Mouse (Mus musculus): Measurements from ENCODE around the gene Myo1f.
A peak's percentile ranks its signal among the peaks of the same experiment; 100 is the strongest.
"Not testable (repeated sequence)": the region's sequence is repeated elsewhere in the genome, so short reads cannot be mapped to it uniquely, and the experiment has no call there.

The Myo1f gene

GRCm38 (mm10) chr17:33584061-33584460 is 28.6 kb downstream of the Myo1f start:
- DNase-seq (ENCODE audit: low spot score), result no peak

- DNase-seq (ENCODE audit: low spot score), result no peak
Measured at GRCm38 (mm10) chr17:33586011-33586410, 30.5 kb downstream of the Myo1f start.

GRCm38 (mm10) chr17:33597271-33597670 is 41.8 kb downstream of the Myo1f start:
- DNase-seq (ENCODE audit: low spot score), result no peak

GRCm38 (mm10) chr17:33598506-33598905 is 43.0 kb downstream of the Myo1f start:
- no peak for DNase-seq (ENCODE audit: low spot score)

GRCm38 (mm10) chr17:33599836-33600475 is 44.4 kb downstream of the Myo1f start:
- DNase-seq (ENCODE audit: low spot score), result no peak

- no peak for DNase-seq (ENCODE audit: low spot score)
Measured at GRCm38 (mm10) chr17:33600831-33601230, 45.3 kb downstream of the Myo1f start.

- no peak for DNase-seq (ENCODE audit: low spot score)
Measured at GRCm38 (mm10) chr17:33601947-33602346, 46.4 kb downstream of the Myo1f start.

- DNase-seq (ENCODE audit: low spot score), result no peak
Measured at GRCm38 (mm10) chr17:33607273-33607672, 51.8 kb downstream of the Myo1f start.

- DNase-seq (ENCODE audit: low spot score), result no peak
Measured at GRCm38 (mm10) chr17:33610548-33610947, 55.0 kb downstream of the Myo1f start.

- DNase-seq (ENCODE audit: low spot score), result not testable (repeated sequence)
Measured at GRCm38 (mm10) chr17:33613726-33614125, 58.2 kb downstream of the Myo1f start.

- no peak for DNase-seq (ENCODE audit: low spot score)
Measured at GRCm38 (mm10) chr17:33627281-33627680, 71.8 kb downstream of the Myo1f start.

- DNase-seq (ENCODE audit: low spot score), result peak; percentile 97
Measured at GRCm38 (mm10) chr17:33628621-33629486, 73.3 kb downstream of the Myo1f start, which contains the start of gene Zfp414. TSS of gene Zfp414 (plus strand) at chr17:33629090.

GRCm38 (mm10) chr17:33629487-33630125 is 74.1 kb downstream of the Myo1f start:
- DNase-seq (ENCODE audit: low spot score), result no peak

- DNase-seq (ENCODE audit: low spot score), result peak; percentile 51
Measured at GRCm38 (mm10) chr17:33630171-33630895, 74.8 kb downstream of the Myo1f start.

GRCm38 (mm10) chr17:33631236-33631635 is 75.7 kb downstream of the Myo1f start:
- no peak for DNase-seq (ENCODE audit: low spot score)

GRCm38 (mm10) chr17:33631796-33632195 is 76.3 kb downstream of the Myo1f start:
- DNase-seq (ENCODE audit: low spot score), result no peak

GRCm38 (mm10) chr17:33637038-33637437 is 81.5 kb downstream of the Myo1f start:
- peak; percentile 66 for DNase-seq (ENCODE audit: low spot score)

GRCm38 (mm10) chr17:33637516-33638276 is 82.2 kb downstream of the Myo1f start, which contains the start of gene Pram1:
TSS of gene Pram1 (plus strand) at chr17:33638056.
- no peak for DNase-seq (ENCODE audit: low spot score)

GRCm38 (mm10) chr17:33639743-33640142 is 84.2 kb downstream of the Myo1f start:
- DNase-seq (ENCODE audit: low spot score), result no peak

GRCm38 (mm10) chr17:33644068-33644467 is 88.6 kb downstream of the Myo1f start:
- DNase-seq (ENCODE audit: low spot score), result no peak

- DNase-seq (ENCODE audit: low spot score), result no peak
Measured at GRCm38 (mm10) chr17:33645073-33645472, 89.6 kb downstream of the Myo1f start.
